Mouse (Mus musculus): ENCODE data around the gene Sec61a1.

- no peak for TF ChIP-seq MAZ (IDR thresholded peaks at IDR 0.05; ENCODE audit: low read depth, low read length)
- no peak for TF ChIP-seq CTCF (IDR thresholded peaks at IDR 0.05 in 2 of 3, conservative IDR thresholded peaks at IDR 0.05 in 1 of 3; ENCODE audit: control insufficient read depth in 1 of 3, insufficient read depth in 1 of 3, low read depth in 2 of 3, low read length in 3 of 3, poor library complexity in 1 of 3, severe bottlenecking in 1 of 3)
- no peak for TF ChIP-seq POLR2AphosphoS5 (IDR thresholded peaks at IDR 0.05; ENCODE audit: borderline replicate concordance, low read depth, low read length)
- no peak for TF ChIP-seq GATA1 (IDR thresholded peaks at IDR 0.05; ENCODE audit: low read depth, low read length)
- no peak for TF ChIP-seq USF2 (IDR thresholded peaks at IDR 0.05; ENCODE audit: borderline replicate concordance in 1 of 2, insufficient read depth in 1 of 2, low read depth in 1 of 2, low read length in 2 of 2)
- TF ChIP-seq POLR2A (IDR thresholded peaks at IDR 0.05; ENCODE audit: control insufficient read depth in 1 of 2, insufficient read depth in 1 of 2, low read depth in 1 of 2, low read length in 2 of 2, poor library complexity in 1 of 2) = no peak
- TF ChIP-seq KAT2A (conservative IDR thresholded peaks at IDR 0.05; ENCODE audit: low read depth, low read length) = no peak
- no peak for TF ChIP-seq TAL1 (IDR thresholded peaks at IDR 0.05; ENCODE audit: low read length)
Measured at GRCm38 (mm10) chr6:88469878-88470277, 48.8 kb downstream of the Sec61a1 start.
